Mouse (Mus musculus): Measurements from ENCODE around the gene Crygn.

The Crygn gene

DNA sequence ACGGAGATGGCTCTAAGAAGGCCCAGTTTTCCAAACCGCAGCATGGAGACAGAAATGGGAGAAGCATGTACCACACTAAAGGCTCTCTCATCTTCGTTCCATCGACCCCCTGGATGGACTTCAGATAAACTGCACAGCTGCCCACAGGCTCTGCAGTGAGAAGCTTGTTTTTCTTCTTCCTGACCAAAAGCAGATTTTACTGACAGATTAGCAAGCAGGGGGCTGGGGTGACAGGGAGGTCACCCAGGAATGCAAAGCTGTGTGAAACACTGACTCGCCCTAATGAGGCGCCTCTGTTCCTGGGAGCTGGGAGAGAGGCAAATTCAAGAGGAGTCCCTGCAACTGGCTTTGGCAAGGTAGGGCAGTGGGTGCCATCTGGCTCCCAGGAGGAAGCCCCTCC, 10.3 kb downstream of the Crygn start:
- DNase-seq (ENCODE audit: low read depth, low spot score), result no peak

DNA sequence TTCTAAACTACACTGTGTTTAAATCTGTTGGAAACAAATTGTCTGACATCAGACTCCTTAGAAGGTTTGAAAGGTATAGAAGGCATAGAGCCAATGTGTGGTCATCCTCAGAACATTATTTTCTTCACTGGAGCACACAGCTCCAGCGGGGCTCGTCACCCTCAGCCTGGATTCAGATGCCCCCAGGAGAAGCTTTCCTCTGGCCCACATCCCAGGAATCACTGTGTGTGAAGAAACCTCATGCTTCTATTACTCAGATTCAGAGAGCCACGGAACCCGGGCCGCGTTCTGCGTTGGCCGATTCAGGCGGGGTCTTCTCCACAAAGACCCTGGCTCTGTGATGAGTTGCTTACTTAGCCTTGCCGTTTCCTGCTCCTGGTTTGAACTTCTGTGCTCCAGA, 13.9 kb downstream of the Crygn start:
- DNase-seq (ENCODE audit: low read depth, low spot score), result no peak

- DNase-seq (ENCODE audit: low read depth, low spot score), result no peak
These were observed 16.5 kb downstream of the Crygn start for GRCm38 (mm10) chr5:24741172-24741885.

DNA sequence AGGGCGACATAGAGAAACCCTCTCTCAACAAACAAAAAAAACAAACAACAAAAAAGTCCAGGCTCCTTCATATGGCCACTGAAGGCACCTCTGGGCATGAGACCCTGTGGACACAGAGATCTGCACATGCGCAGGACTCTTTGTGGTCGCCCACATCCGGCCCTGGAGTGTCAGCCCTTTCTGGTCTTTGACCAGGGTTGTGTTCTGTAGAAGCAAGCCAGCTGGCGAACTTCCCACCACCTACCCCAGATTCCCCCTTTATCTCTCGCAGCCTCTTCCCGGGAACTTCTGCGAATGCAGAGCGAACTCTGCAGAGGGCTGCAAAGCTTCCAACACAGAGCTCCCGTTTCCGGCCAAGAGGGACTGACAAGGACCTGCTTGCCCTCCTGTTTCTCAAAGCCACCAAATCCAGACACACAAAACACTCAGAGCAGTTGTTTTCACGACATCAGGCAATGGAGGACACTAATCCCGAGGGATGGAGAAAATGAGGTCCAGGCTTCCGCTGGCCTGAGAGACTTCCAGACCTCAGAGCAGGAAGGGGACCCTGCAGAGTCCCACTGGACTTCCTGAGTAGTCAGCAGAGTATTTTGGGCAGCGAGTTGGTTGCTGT, 18.6 kb downstream of the Crygn start:
- DNase-seq (ENCODE audit: low read depth, low spot score), result no peak

DNA sequence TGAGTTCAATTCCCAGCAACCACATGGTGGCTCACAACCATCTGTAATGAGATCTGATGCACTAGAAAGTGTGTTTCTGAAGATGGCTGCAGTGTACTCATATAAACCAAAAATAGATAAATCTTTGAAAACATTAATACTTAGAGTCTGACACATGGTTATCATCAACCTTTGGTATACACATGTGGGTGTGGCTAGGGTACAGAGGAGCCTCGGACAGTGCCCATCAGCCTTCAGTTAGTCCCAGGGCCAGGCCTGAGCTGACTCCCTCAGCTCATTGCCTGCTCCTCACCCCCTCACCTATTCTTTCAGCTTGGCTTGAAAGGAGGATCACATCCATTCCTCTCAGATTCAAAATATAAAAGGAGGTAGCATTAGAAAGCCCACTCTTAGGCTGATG, 19.3 kb downstream of the Crygn start:
- DNase-seq (ENCODE audit: low read depth, low spot score), result no peak

GRCm38 (mm10) chr5:24737595-24737994, 20.2 kb downstream of the Crygn start:
- no peak for DNase-seq (ENCODE audit: low read depth, low spot score)

DNA sequence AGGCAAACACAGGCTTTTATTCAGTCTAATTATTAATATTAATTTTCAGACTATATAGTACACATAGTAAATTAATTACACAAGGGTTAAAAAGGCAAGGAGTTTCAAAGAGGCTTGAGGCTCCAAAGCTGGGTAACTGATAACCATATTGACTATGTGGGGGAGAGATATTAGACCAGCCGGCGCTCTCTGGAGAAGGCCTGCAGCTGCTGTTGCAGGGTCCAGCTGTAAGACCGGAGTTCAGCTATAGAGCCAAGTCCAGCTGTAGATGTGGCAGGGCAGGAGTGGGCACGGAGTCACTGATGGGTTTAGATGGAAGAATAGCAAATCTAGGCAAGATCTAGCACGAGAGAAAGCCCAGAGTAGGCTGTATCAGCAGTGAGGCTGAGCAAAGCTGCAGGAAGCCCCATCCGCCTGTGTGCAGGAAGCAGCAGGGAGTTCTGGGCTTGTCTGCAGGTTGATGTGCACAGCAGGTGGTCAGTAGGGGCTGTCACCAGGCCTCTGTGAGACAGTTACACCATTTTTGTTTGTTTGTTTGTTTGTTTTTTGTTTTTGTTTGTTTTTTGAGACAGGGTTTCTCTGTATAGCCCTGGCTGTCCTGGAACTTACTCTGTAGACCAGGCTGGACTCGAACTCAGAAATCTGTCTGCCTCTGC, 23.9 kb downstream of the Crygn start:
- DNase-seq (ENCODE audit: low read depth, low spot score), result no peak

DNA sequence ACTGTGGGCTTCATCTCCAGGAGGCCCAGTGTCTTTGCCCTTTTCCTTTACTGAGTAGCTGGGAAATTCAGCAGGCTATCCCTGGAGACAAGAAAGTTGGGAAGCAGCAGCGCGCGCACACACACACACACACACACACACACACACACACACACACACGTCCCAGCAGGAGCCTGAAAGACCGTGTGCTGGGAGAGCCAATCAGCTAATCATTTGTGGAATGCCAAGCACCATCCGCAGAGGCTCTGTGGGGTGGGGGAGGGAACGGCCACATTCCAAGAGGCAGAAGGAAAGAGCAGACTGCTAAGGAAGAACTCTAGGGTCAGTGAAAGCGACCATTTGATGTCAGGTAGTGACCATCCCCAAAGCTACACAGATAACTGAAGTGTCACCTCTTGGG, 24.7 kb downstream of the Crygn start:
- DNase-seq (ENCODE audit: low read depth, low spot score), result no peak

DNA sequence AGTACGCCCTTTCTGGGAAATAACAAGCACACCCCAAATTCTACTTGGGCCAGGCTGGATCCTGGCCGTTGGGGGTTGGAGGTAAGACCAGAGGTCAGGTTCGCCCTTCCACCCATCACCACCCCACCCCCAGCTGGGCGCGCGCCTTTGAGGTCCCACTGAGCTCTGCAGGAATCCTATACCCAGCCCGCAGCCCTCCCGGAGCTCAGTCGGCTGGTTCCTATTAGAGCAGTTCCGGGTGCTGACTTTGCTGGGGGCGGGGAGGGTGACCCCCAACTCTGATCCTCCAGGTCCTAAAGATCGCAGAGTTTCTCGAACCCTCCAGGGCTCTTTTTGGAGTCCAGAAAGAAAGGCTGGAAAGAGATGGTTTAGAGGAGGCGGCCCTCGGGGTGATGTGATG, 26.8 kb downstream of the Crygn start:
- no peak for DNase-seq (ENCODE audit: low read depth, low spot score)

DNA sequence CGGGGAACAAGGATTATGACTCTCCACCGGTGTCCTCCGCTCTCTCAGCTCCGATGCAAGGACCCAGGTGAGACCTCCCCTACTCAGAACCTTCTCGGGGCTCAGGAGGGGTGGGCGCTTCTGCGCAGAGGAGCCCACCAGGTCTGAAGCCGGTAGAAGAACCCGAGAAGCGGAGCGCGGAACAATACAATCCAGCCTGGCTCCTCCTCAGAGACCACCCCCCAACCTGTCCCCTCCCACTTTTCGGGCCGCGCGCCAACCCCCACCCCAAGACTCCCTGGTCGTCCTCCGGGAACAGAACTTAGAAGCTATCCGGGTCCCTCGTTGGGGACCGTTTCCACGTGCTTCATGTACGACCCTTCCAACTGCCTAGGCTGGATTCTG, 27.3 kb downstream of the Crygn start, which contains the start of gene Wdr86:
Gene Wdr86, minus strand, starts transcription at position 240 of the 384 bp plus-strand sequence.
- DNase-seq (ENCODE audit: low read depth, low spot score), result no peak

GRCm38 (mm10) chr5:24729797-24730487, 27.9 kb downstream of the Crygn start:
- no peak for DNase-seq (ENCODE audit: low read depth, low spot score)

DNA sequence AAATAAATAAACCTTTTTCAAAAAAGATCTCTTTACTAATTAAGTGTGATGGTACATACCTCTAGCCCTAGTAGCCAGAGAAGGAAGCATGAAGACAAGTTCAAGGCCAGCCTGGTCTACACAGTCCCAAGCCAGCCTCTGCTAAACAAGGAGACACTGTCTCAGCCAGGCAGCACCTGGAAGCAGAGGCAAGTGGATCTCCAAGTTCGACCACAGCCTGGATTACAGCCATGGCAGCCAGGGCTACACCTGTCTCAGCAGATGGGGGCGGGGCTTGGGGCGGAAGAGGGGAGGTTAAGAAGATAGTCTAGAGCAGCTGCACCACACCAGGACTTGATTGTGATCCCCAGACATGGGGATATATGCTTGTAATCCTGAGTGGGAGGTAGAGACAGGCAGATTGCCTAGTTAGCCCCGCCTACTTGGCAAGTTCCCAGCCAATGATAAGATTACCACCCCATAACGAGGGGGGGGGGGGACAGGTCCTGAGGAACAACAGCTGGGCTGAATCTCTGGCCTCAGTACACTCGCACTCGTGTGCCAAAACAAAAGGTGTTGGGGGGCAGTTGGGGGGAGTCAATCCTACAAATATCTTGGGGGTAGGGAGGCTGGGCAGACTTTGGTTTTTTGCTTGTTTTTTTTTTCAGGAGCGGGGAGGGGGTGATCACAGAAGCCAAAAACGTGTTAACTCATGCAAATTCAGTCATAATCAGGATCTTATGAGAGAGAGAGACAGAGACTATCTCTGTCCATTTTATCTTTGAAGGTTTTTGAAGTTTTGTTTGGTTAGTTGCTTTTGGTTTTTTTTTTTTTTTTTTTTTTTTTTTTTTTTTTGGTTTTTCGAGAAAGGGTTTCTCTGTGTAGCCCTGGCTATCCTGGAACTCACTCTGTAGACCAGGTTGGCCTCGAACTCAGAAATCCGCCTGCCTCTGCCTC, 30.6 kb downstream of the Crygn start:
- DNase-seq (ENCODE audit: low read depth, low spot score), result no peak

DNA sequence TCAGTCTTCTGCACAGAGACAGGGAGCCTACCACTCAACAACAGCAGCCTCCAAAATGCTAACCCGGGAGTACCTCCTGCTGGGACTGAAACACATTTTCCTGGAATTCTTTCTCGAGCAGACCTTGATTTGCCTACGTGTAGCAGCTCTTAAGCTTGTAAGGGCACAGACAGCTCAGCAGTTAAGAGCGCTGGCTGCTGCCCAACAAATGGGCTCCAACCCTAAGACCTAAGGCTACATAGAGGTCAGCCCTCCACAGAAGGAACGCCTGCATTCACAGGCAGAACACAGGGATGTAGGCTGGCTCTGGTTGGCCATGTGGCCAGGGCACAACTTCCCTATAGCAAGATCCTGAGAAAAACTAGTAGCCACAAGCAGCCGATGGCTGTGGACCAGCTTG, 31.9 kb downstream of the Crygn start:
- DNase-seq (ENCODE audit: low read depth, low spot score), result no peak

DNA sequence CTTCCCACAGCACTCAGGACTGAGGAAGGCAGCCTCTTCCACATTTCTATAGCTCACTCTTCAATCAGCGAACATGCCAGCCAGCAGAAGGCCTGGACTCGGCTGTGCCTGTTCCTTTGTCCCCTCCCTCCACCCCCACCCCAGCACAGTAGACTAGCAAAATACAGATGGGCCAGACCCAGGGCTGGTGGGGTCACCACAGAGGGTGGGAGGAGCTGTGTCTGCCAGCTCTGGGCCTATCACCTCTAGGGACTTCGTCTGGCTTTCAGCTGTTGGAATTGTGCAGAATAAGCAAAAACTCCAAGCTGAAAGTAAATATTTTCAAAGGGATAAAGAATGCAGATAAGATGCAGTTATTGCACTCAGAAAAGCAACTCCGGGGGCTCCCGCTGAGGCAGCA, 33.0 kb downstream of the Crygn start:
- DNase-seq (ENCODE audit: low read depth, low spot score), result no peak

DNA sequence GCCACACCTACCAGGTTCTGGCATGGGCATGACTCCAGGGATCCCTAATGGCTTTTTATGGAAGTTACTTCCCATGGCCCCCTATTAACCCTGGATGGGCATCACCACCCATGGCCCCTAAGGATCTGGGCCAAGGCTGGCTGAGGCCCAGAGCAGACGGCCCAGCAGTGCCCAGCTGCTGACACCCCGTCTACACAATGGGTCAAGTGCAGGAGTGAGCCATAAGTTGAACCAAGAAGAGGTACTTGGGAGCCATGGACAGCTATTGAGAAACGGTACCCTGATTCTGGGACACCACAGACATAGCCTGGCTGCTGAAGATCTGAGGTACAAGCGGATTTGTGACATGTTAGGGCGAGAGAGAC, 33.6 kb downstream of the Crygn start:
- no peak for DNase-seq (ENCODE audit: low read depth, low spot score)

DNA sequence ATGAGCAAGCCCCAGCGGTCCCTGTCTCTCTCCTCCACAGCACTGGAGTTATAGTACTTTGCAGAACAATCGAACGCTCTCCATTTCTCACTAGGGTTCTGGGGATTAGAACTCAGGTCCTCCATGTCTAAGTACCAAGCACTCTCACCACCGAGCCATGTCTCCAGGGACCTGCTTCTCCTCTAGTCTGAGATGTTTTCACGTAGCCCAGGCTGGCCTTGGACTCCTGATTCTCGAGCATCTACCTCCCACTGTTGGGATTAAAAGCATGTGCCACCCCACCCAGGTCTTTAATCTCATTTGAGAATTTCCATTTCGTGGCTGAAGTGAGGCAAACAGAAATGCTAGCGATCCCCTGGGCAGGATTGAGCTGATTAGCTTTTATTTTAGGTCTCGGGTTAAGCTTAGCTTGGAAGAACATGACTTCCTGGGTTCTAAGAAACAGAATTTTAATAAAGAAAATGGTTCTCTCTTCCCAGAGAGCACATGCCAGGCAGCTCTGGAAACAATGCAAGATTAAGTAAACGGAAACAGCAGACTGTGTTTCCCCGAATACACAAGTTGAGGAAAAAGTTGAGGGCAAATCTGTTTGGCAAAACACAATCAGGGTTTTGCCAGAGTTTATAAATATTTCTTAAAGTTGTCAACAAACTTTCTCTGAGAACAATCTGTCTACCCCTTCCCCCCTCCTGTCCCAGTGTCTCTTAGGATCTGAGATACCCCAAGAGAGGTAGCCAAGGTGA, 34.1 kb downstream of the Crygn start:
- DNase-seq (ENCODE audit: low read depth, low spot score), result no peak

DNA sequence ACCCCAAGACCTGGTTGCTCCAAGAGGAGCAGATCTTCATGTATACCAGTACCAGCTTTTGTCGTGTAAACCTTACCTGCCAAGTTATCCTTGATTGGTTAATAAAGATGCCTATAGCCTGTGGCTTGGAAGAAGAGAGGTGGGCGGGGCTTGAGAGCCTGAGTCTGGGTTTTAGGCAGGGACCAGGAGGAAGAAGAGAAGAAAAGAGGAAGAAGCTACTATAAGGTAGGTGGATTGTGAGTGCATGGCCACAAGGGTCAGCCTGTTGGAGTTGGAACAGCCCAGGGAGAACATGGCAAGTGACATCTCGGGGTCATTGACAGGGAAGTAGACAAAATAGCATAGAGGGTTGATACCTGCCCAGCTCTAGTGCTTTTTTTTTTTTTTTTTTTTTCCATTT, 38.0 kb downstream of the Crygn start:
- no peak for DNase-seq (ENCODE audit: low read depth, low spot score)

DNA sequence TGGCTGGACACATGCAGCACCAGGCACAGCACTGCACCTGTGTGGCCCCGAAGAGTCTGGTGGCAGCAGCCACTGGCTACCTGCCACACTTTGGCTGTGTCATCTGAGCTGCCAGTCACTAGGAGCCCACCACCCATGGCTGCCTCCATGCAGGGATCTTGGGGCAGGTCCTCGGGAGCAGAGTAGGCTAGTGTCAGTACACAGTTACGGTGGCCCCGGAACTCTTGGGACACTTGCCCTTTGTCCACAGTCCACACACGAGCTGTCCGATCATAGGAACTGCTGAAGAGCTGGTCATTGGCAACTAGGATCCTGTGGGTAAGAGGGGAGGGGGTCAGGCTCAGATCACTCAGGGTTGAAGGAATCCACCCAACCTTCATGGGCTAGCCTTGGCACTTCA, 39.7 kb downstream of the Crygn start:
- no peak for DNase-seq (ENCODE audit: low read depth, low spot score)

- DNase-seq (ENCODE audit: low read depth, low spot score), result no peak
These were observed 43.8 kb downstream of the Crygn start for GRCm38 (mm10) chr5:24713987-24714386.

DNA sequence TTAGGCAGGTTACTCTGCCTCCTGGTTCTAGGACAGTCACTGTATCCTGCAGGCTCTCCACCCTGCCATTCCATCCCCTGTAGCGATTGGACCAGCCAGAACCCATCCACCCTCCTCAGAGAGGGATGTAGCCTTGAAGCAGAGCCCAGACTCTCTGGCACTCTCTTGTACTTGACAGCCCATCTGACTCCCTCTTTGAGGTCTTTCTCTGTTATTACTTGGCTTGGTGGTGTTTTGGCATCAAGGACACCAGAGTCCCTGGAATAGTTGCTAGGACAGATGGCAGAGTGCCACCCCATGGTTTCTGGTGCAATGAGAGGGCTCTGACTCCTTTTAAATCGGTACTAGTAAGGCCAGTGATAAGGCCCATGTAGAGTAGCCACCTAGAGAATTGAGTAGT, 44.6 kb downstream of the Crygn start:
- DNase-seq (ENCODE audit: low read depth, low spot score), result no peak

DNA sequence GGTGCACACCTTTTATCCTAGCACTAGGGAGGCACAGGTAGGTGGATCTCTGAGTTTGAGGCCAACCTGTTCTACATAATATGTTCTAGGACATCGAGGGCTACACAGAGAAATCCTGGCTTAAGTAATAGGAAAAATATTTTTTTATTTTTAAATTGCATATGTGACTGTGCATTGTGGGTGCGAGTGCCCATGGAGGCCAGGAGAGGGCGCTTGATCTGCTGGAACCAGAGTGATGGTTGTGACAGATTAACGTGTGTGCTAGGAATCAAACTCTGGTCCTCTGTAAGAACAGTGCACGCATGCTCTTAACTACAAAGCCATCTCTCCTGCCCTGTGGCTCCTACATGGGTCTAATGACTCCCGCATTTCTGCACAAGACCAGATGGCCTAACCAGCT, 46.2 kb downstream of the Crygn start:
- DNase-seq (ENCODE audit: low read depth, low spot score), result no peak

All from telencephalon, adult 2 months (tissue).